Mouse (Mus musculus): Measurements from ENCODE around the gene Gm13278.
"Not testable (repeated sequence)": the region's sequence is repeated elsewhere in the genome, so short reads cannot be mapped to it uniquely, and the experiment has no call there.

- not testable (repeated sequence) for TF ChIP-seq CTCF (IDR thresholded peaks at IDR 0.05; ENCODE audit: control insufficient read depth, insufficient read depth, insufficient replicate concordance, low read depth, low read length); POLR2A (IDR thresholded peaks at IDR 0.05; ENCODE audit: control insufficient read depth, low read depth, low read length)
Observed at GRCm38 (mm10) chr4:88754818-88755340, 36.5 kb upstream of the Gm13278 start, which contains the start of gene Gm13271.

Data from testis, adult 2 months (tissue).